Mouse (Mus musculus) C2C12 (cell line): ENCODE measurements around the gene Ccr9.

ENCODE experiments used
- CEBPB ChIP-seq: IDR thresholded peaks from one replicate; pipeline ENCODE4 v1.6.1; 2011; ENCODE audit warnings: low read depth, mild to moderate bottlenecking, control low read depth, moderate library complexity
- CTCF ChIP-seq: IDR thresholded peaks from one replicate; pipeline ENCODE4 v1.5.1; 2011; ENCODE audit not compliant: control insufficient read depth, insufficient read depth, insufficient read length
- FOSL1 ChIP-seq: IDR thresholded peaks from one replicate; pipeline ENCODE4 v1.8.0; 2011; ENCODE audit warnings: mild to moderate bottlenecking, low read length; ENCODE audit not compliant: poor library complexity, insufficient read depth, severe bottlenecking
- MAX ChIP-seq: IDR thresholded peaks from one replicate; pipeline ENCODE4 v1.6.1; 2011; ENCODE audit warnings: mild to moderate bottlenecking, control low read depth
- MYOD1 ChIP-seq: IDR thresholded peaks from one replicate; pipeline ENCODE4 v1.6.1; 2011; ENCODE audit warnings: low read depth; ENCODE audit not compliant: control insufficient read depth, insufficient read length
- MYOG ChIP-seq: IDR thresholded peaks from one replicate; pipeline ENCODE4 v1.6.1; 2011; ENCODE audit not compliant: control insufficient read depth, insufficient read length; ENCODE audit errors: extremely low read depth
- USF1 ChIP-seq: IDR thresholded peaks from one replicate; pipeline ENCODE4 v1.6.1; 2011; ENCODE audit warnings: low read depth, mild to moderate bottlenecking, control low read depth, moderate library complexity

DNA sequence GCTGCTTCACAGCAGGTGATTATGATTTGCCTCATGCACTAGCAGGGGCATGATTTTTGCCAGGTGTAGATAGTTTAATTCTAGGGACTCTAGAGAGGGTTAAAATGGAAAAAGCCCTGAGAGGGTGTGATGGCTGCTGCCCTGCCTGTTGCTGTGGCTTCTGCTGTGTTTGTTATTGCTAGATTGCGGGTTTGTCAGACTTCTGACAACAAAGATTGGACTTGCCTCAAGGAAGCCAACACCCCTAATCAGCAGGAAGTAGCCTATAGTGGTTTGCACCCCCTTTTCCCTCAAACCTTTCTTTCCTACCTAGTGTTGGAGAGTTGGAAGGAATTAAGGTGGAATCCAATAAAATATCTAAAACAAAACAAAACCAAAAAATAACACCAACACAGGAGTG, 10.0 kb downstream of the Ccr9 start:
- TF ChIP-seq CTCF: no peak
- TF ChIP-seq FOSL1: no peak
- no peak for TF ChIP-seq MAX
- no peak for TF ChIP-seq CEBPB
- TF ChIP-seq USF1: no peak
- TF ChIP-seq MYOD1: no peak
- TF ChIP-seq MYOG: no peak
